Mouse (Mus musculus): ENCODE measurements around the gene Nsg2. TPM values are rescaled to one million over a fixed set of nuclear protein-coding genes. Genes with fewer than 3 reads are reported as not detected.

Nsg2 gene
- polyA plus RNA-seq, 1 experiment from 2014 or later: 185 TPM

GRCm38 (mm10) chr11:32101059-32101632 lies 100.9 kb downstream of the Nsg2 start:
- Histone ChIP-seq H3K9ac (no peak overlapping the region), H3K4me1 (peaks cover 28% of the 10 kb centered on the region), H3K36me3 (replicated peaks) (no peaks in the 10 kb centered on the region), H3K9me3 (no peaks in the 10 kb centered on the region), H3K4me3 (replicated peaks) (no peak overlapping the region), H3K27me3 (peaks cover 11% of the 10 kb centered on the region; the same call in 1 of the 2 replicates), H3K27ac (0 out of 2 replicates have a peak overlapping the region, but pooled peaks have one; percentile 13), H3K4me2 (no peak overlapping the region)
- WGBS: 59% methylated on average over 3 of the region's 3 CpGs
- no peak for ATAC-seq (ENCODE audit: low FRiP score)

DNA sequence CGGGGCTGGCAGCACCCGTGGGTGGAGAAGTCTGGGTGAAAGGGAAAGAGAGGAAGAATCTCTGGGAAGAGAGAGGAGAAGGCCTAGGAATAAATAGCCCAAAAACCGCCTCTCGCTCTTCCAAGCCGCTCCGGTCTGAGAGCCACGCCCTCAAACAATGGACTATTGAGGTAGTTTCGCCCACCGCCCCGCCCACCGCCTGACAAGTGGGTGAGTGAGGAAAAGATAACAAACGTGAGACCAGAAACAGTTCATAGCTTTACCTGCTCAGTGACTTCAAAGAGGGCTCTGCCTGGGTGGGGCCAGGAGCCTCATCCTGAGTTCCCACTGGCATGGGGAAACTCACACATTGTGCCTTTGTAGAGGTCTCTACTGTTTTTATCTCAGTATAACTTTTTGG lies 102.7 kb downstream of the Nsg2 start:
- Histone ChIP-seq H3K4me2 (peak overlapping the region; percentile 35), H3K4me1 (peaks cover 39% of the 10 kb centered on the region), H3K36me3 (replicated peaks) (no peaks in the 10 kb centered on the region), H3K27ac (no peak overlapping the region), H3K9ac (no peak overlapping the region), H3K4me3 (replicated peaks) (no peak overlapping the region), H3K9me3 (no peaks in the 10 kb centered on the region), H3K27me3 (peaks cover 19% of the 10 kb centered on the region; the same call in 1 of the 2 replicates)
- WGBS: 17% methylated on average over 12 of the region's 12 CpGs
- no peak; the same call in 1 of the 2 replicates for ATAC-seq (ENCODE audit: low FRiP score)

DNA sequence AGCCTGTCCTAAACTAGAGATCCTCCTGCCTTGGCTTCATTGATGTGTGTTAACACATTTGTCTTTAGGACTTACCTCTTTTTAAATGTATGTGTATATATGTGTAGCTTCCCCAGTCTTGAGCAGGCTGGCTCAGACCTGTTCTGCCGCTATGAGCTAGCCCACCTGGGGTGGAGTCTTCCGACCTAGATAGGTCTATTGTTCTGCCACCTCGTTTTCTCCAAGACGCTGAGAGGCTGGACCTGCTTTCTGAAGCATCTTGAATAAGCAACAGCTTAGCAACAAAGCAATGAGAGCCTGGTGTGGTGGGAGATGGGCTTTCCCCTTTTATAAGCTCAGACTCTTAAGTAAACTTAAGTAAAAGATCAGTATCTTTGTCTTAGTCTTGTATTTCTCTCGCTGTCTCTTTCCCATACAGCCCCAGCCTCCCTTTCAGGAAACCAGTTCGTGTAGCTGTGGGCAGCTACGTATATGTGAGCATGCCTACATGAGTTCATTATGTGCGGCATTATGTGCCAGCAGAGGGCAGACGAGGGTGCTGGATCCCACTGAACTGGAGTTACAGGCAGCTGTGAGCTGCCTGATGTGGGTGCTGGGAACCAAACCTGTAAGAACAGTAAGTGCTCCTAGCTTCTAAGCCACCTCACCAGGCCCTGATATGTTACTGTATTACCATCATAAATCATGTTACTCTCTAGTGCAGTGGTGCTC lies 104.3 kb downstream of the Nsg2 start:
- Histone ChIP-seq H3K27me3 (peaks cover 29% of the 10 kb centered on the region; the same call in 1 of the 2 replicates), H3K4me1 (peaks cover 53% of the 10 kb centered on the region), H3K9ac (no peak overlapping the region), H3K27ac (no peak overlapping the region), H3K4me3 (replicated peaks) (no peak overlapping the region), H3K9me3 (no peaks in the 10 kb centered on the region), H3K36me3 (replicated peaks) (no peaks in the 10 kb centered on the region), H3K4me2 (no peak overlapping the region)
- no peak for ATAC-seq (ENCODE audit: low FRiP score)
- WGBS: 50% methylated on average over 9 of the region's 9 CpGs

DNA sequence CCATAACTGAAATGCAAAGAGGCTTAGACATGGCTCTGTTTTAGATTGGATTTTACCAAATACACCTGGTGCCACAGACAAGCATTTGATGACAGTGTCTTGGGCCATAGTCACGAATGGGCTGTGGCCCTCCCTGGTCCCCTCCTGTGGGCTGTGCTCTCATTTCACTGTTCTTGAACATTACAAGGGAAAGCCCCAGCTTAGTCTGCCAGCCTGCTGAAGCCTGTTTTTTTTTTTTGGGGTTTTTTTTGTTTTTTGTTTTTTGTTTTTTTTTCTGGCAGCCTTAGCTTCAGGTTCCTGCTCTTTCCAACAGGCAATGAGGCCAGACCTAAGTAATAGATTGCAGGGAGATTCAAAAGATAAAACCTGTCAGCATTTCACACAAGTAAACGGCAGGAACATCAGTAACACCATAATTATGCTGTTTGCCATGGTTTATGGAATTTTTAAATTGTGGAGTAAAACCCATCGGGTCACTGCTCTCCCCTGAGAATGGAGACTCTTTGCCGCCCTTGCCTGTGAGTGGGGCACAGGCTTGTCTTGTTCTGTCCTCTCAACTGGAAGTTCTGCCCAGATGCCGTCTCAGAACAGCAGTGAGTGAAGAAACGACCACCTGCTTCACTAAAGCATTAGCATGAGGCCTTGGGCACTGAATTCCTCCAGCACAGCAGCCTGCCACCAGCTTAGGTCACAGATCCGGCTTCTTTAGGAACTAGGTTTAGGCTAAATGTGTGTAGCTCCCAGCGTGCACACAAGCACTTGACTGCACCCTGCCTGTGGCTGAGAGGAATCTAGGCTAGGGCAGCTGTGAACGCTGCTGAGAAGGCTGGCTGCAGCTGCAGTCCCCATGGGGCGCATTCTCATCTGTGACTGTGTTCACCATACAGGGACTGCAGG lies 105.7 kb downstream of the Nsg2 start:
- ATAC-seq (ENCODE audit: low FRiP score): peak; percentile 69
- H3K4me1 ChIP-seq: peaks cover 53% of the 10 kb centered on the region
- H3K9me3 ChIP-seq: no peaks in the 10 kb centered on the region
- H3K27me3 ChIP-seq: peaks cover 27% of the 10 kb centered on the region
- H3K36me3 ChIP-seq (replicated peaks): no peaks in the 10 kb centered on the region
- no peak overlapping the region for H3K9ac ChIP-seq
- H3K27ac ChIP-seq: peak overlapping the region; percentile 75
- H3K4me2 ChIP-seq: no peak overlapping the region
- no peak overlapping the region for H3K4me3 ChIP-seq (replicated peaks)
- 30% methylated on average over 10 of the region's 10 CpGs for WGBS

DNA sequence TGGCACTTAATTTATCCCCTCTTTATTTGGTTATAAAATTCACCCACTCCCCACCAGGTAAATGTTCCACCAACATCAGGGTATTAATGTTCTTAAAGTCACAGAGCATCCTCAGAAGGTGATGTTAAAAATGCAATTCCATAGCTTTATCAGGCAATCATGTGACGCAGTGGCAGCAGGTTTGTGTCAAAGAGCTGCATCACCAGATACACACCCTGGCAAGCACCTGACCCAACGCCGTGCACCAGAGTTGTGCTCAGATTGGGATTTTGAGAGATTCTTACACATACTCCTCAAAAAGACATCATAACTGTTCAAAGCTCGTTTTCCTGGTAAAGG lies 106.4 kb downstream of the Nsg2 start:
- peaks cover 54% of the 10 kb centered on the region for H3K4me1 ChIP-seq

DNA sequence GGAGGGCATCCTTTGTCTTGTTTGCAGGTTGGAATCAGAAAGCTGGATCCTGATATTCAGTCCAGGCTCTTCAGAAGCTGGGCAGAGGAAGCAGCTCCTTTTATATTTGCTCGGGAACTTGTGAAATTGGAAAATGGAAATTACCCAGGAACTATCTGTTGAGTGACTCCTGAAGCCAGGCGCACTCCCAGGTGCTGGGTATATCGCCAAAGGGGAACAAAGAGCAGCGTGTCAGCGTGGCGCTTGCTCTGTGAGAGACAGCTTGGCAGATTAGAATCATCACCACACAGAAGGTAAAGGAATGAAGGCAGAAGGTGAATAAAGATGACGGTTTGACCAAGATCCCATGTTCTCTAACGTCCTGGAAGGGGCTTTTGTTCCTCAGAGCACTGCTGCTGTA lies 108.2 kb downstream of the Nsg2 start:
- peak overlapping the region; percentile 20; the same call in 1 of the 2 replicates for H3K27ac ChIP-seq
- H3K4me1 ChIP-seq: peaks cover 57% of the 10 kb centered on the region
- H3K27me3 ChIP-seq: peaks cover 23% of the 10 kb centered on the region

More for the DNA sequence above, 106.4 kb downstream of the Nsg2 start:
- Histone ChIP-seq H3K36me3 (replicated peaks) (no peaks in the 10 kb centered on the region), H3K27me3 (peaks cover 27% of the 10 kb centered on the region), H3K4me2 (no peak overlapping the region), H3K4me3 (replicated peaks) (no peak overlapping the region), H3K9ac (no peak overlapping the region), H3K27ac (peak overlapping the region; percentile 75; the same call in 1 of the 2 replicates), H3K9me3 (no peaks in the 10 kb centered on the region)
- WGBS: 85% methylated on average over 4 of the region's 4 CpGs
- ATAC-seq (ENCODE audit: low FRiP score): no peak

More for the DNA sequence above, 108.2 kb downstream of the Nsg2 start:
- Histone ChIP-seq H3K36me3 (replicated peaks) (no peaks in the 10 kb centered on the region), H3K9ac (no peak overlapping the region; the same call in 1 of the 2 replicates), H3K9me3 (no peaks in the 10 kb centered on the region), H3K4me2 (no peak overlapping the region), H3K4me3 (replicated peaks) (no peak overlapping the region)
- ATAC-seq (ENCODE audit: low FRiP score): no peak
- 50% methylated on average over 8 of the region's 8 CpGs for WGBS

Other genes with a start within 250 kb of the Nsg2 start
- 11.7 and 14.0 TPM in 2 replicates for gene Cpeb4, start 128.3 kb upstream of the Nsg2 start, polyA plus RNA-seq (2016; fragmentation: Nextera tagmentation; extraction: Ambion mirVana)
- gene 4930524B15Rik, start 34.9 kb upstream of the Nsg2 start, polyA plus RNA-seq (2016; fragmentation: Nextera tagmentation; extraction: Ambion mirVana): 0.09 and 0.15 TPM in 2 replicates
- gene Il9r, start 199.8 kb downstream of the Nsg2 start, polyA plus RNA-seq (2016; fragmentation: Nextera tagmentation; extraction: Ambion mirVana): not detected in 2 replicates
- 61.4 and 62.7 TPM in 2 replicates for gene Snrnp25, start 205.0 kb downstream of the Nsg2 start, polyA plus RNA-seq (2016; fragmentation: Nextera tagmentation; extraction: Ambion mirVana)
- gene Rhbdf1, start 221.8 kb downstream of the Nsg2 start, polyA plus RNA-seq (2016; fragmentation: Nextera tagmentation; extraction: Ambion mirVana): 18.3 and 19.1 TPM in 2 replicates
- 25.0 and 29.3 TPM in 2 replicates for gene Mpg, start 226.0 kb downstream of the Nsg2 start, polyA plus RNA-seq (2016; fragmentation: Nextera tagmentation; extraction: Ambion mirVana)